Mouse (Mus musculus) midbrain, postnatal 0 days (tissue): ENCODE data around the gene Mtmr14. TPM values are rescaled to one million over a fixed set of nuclear protein-coding genes. Genes with fewer than 3 reads are reported as not detected.
A peak's percentile ranks its signal among the peaks of the same experiment; 100 is the strongest.

Experiments
- ATAC-seq: fragments of 200-750 bp; cut with Nextera tagmentation; 2 replicates; pipeline ENCODE4 v1.8.0; 2017; ENCODE audit warnings: moderate number of reproducible peaks, mild to moderate bottlenecking, moderate TSS enrichment, moderate library complexity; ENCODE audit not compliant: low FRiP score
- DNase-seq: peaks from one replicate; pipeline ENCODE4 v3.0.0-alpha.2; 2015; ENCODE audit warnings: low spot score
- H3K27ac ChIP-seq: fragments of 300-500 bp; sonication (generic); 2 replicates; pipeline ENCODE4 v1.5.1; 2014; ENCODE audit warnings: low read depth, mild to moderate bottlenecking, low read length, mixed read lengths
- H3K27me3 ChIP-seq: fragments of 300-500 bp; sonication (generic); 2 replicates; pipeline ENCODE4 v1.6.1; 2014; ENCODE audit warnings: low read length, control low read depth, mixed read lengths; ENCODE audit not compliant: insufficient read depth
- H3K36me3 ChIP-seq: fragments of 300-500 bp; sonication (generic); 2 replicates; pipeline ENCODE4 v1.6.1; 2014; ENCODE audit warnings: low read length, control low read depth, mixed read lengths; ENCODE audit not compliant: insufficient read depth
- H3K4me1 ChIP-seq: fragments of 300-500 bp; sonication (generic); 2 replicates; pipeline ENCODE4 v1.6.1; 2014; ENCODE audit warnings: mild to moderate bottlenecking, control low read depth, antibody characterized with exemption, low read length, mixed read lengths; ENCODE audit not compliant: insufficient read depth
- H3K4me2 ChIP-seq: fragments of 300-500 bp; sonication (generic); 2 replicates; pipeline ENCODE4 v1.6.1; 2014; ENCODE audit warnings: low read depth, mild to moderate bottlenecking, low read length, mixed read lengths; ENCODE audit not compliant: poor library complexity, severe bottlenecking
- H3K4me3 ChIP-seq: fragments of 300-500 bp; sonication (generic); 2 replicates; pipeline ENCODE4 v1.5.1; 2014; ENCODE audit warnings: low read depth, mild to moderate bottlenecking, low read length, moderate library complexity
- H3K9ac ChIP-seq: fragments of 300-500 bp; sonication (generic); replicated peaks from 2 replicates; pipeline ENCODE4 v1.6.1; 2014; ENCODE audit warnings: mild to moderate bottlenecking, low read length, moderate library complexity, mixed read lengths; ENCODE audit not compliant: poor library complexity, severe bottlenecking
- H3K9me3 ChIP-seq: fragments of 300-500 bp; sonication (generic); 2 replicates; pipeline ENCODE4 v1.6.1; 2016; ENCODE audit warnings: low read length, control low read depth
- CTCF ChIP-seq: IDR thresholded peaks from 2 replicates; pipeline ENCODE4 v1.5.1; 2016; ENCODE audit warnings: antibody characterized with exemption, mild to moderate bottlenecking
- WGBS: fragments of 180-500 bp; shearing (Covaris S2); extraction: QIAGEN DNeasy Blood & Tissue Kit; methylation state at CpG from one replicate; pipeline ENCODE4 v1.1.7; 2014; 5-methylcytosine and 5-hydroxymethylcytosine counted together
- polyA plus RNA-seq: library from polyadenylated mRNA; unstranded; fragments of >200 nt; fragmentation: Nextera tagmentation; extraction: Ambion mirVana; gene quantifications from 2 replicates; pipeline ENCODE4 v1.2.1, GENCODE M21; 2015
- total RNA-seq: library from RNA; depleted of rRNA; stranded (reverse); fragments of >200 nt; gene quantifications from 2 replicates; pipeline ENCODE4 v1.2.3, GENCODE M21; 2014; rRNA removed

The Mtmr14 gene
- 39.0 and 42.5 TPM in 2 replicates for total RNA-seq
- 29.4 and 30.5 TPM in 2 replicates for polyA plus RNA-seq

GRCm38 (mm10) chr6:113237542-113238270 is at the start of gene Mtmr14:
Mtmr14 (plus strand) TSS chr6:113237843.
- H3K4me1 ChIP-seq = 0 out of 2 replicates have a peak, but pooled peaks cover 4% of the 10 kb centered on the region
- H3K36me3 ChIP-seq = 0 out of 2 replicates have a peak, but pooled peaks cover 4% of the 10 kb centered on the region
- no peaks in the 10 kb centered on the region for H3K27me3 ChIP-seq
- H3K4me2 ChIP-seq = peak within 1 kb of the TSS; percentile 91
- peak; percentile 97 for DNase-seq
- peak within 1 kb of the TSS; percentile 61 for H3K9ac ChIP-seq
- 1% methylated on average over 51 of the region's 55 CpGs for WGBS
- ATAC-seq = peak; percentile 99
- no peak for TF ChIP-seq CTCF
- 0 out of 2 replicates have a peak within 1 kb of the TSS, but pooled peaks have one; percentile 39 for H3K27ac ChIP-seq
- peak within 1 kb of the TSS; percentile 75 for H3K4me3 ChIP-seq
- no peaks in the 10 kb centered on the region for H3K9me3 ChIP-seq

GRCm38 (mm10) chr6:113193765-113194460 is 43.7 kb upstream of the Mtmr14 start:
- DNase-seq = peak; percentile 55
- no peaks in the 10 kb centered on the region for H3K9me3 ChIP-seq
- no peaks in the 10 kb centered on the region for H3K36me3 ChIP-seq
- peak overlapping the region; percentile 75 for H3K4me2 ChIP-seq
- peak; percentile 79; the same call in 1 of the 2 replicates for ATAC-seq
- no peaks in the 10 kb centered on the region for H3K27me3 ChIP-seq
- peak overlapping the region; percentile 81 for H3K27ac ChIP-seq
- H3K4me3 ChIP-seq = peak overlapping the region; percentile 83
- H3K4me1 ChIP-seq = peaks cover 18% of the 10 kb centered on the region
- peak overlapping the region; percentile 93 for H3K9ac ChIP-seq
- no peak for TF ChIP-seq CTCF
- WGBS = 2% methylated on average over 46 of the region's 46 CpGs

GRCm38 (mm10) chr6:113194517-113194840 is 43.2 kb upstream of the Mtmr14 start:
- peak overlapping the region; percentile 75 for H3K4me2 ChIP-seq
- DNase-seq = no peak

GRCm38 (mm10) chr6:113194841-113195595 is 42.6 kb upstream of the Mtmr14 start, which contains the start of gene Lhfpl4:
Lhfpl4 (minus strand) TSS chr6:113195384.
- Histone ChIP-seq H3K4me1 (peaks cover 18% of the 10 kb centered on the region), H3K36me3 (no peaks in the 10 kb centered on the region), H3K4me2 (peak within 1 kb of the TSS; percentile 75), H3K27ac (peak within 1 kb of the TSS; percentile 81), H3K27me3 (no peaks in the 10 kb centered on the region), H3K9ac (peak within 1 kb of the TSS; percentile 93), H3K9me3 (no peaks in the 10 kb centered on the region), H3K4me3 (peak within 1 kb of the TSS; percentile 83)
- under 1% methylated on average over 36 of the region's 66 CpGs for WGBS
- TF ChIP-seq CTCF = no peak
- DNase-seq (peak; percentile 75), ATAC-seq (peak; percentile 84)

More at GRCm38 (mm10) chr6:113194517-113194840, 43.2 kb upstream of the Mtmr14 start:
- Histone ChIP-seq H3K4me1 (peaks cover 18% of the 10 kb centered on the region), H3K27me3 (no peaks in the 10 kb centered on the region), H3K9me3 (no peaks in the 10 kb centered on the region), H3K9ac (peak overlapping the region; percentile 93), H3K27ac (peak overlapping the region; percentile 81), H3K4me3 (peak overlapping the region; percentile 83), H3K36me3 (no peaks in the 10 kb centered on the region)
- no peak for TF ChIP-seq CTCF
- WGBS = under 1% methylated on average over 5 of the region's 5 CpGs
- ATAC-seq = no peak

- Histone ChIP-seq H3K27me3 (no peaks in the 10 kb centered on the region), H3K9me3 (no peaks in the 10 kb centered on the region), H3K4me1 (peaks cover 18% of the 10 kb centered on the region), H3K36me3 (no peaks in the 10 kb centered on the region), H3K9ac (peak overlapping the region; percentile 93), H3K27ac (peak overlapping the region; percentile 81), H3K4me3 (peak overlapping the region; percentile 83), H3K4me2 (peak overlapping the region; percentile 75)
- ATAC-seq (0 out of 2 replicates have a peak, but pooled peaks have one; percentile 9), DNase-seq (peak; percentile 37)
- TF ChIP-seq CTCF = no peak
- WGBS = 4% methylated on average over 9 of the region's 9 CpGs
These were observed 42.0 kb upstream of the Mtmr14 start for GRCm38 (mm10) chr6:113195596-113195992.
